Mouse (Mus musculus) c-Kit-positive CD71-positive TER-119-negative erythroid progenitor cells, embryonic 14.5 days (primary cell): ENCODE results near the gene Polm.

Experiments
- DNase-seq: peaks from one replicate; pipeline ENCODE4 v3.0.0-alpha.2; 2013; ENCODE audit warnings: low read depth

The Polm gene

DNA sequence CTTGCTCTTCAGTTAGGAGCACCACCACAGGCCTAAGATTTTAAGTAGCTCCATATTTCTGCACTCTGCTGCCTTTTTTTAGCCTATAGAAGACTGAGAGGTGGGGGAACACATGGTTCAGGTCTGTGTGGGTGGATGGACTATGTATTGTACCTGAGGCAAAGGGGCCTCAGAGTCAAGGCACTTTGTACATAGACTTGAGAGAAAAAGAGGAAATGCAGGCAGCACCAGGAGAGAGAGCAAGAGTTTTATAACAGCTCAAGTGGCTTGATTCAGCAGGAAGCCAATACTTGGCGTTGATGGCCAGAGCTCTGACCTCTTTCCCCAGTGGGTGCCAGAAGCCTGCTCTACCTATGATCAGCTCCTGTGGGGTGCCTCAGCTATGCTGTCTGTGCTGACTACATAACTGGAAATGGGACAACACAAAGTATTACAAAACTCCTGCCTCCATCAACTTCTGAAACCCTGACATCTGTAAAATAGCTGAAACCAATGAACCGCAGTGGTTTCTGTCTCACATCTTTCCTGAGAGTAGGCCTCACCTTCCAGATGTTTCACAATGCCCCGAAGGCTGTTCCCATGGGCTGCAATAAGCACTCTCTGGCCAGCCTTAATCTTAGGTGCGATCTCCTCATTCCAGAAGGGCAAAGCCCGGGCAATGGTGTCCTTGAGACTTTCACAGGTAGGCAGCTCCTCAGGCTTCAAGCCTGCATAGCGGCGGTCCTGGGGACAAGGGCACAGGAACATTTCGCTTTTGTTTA is 35.2 kb downstream of the Polm start:
- DNase-seq, result no peak

GRCm38 (mm10) chr11:5802005-5802404 is 35.8 kb downstream of the Polm start:
- DNase-seq, result no peak

- DNase-seq, result no peak
Observed at GRCm38 (mm10) chr11:5801511-5801910, 36.3 kb downstream of the Polm start.

DNA sequence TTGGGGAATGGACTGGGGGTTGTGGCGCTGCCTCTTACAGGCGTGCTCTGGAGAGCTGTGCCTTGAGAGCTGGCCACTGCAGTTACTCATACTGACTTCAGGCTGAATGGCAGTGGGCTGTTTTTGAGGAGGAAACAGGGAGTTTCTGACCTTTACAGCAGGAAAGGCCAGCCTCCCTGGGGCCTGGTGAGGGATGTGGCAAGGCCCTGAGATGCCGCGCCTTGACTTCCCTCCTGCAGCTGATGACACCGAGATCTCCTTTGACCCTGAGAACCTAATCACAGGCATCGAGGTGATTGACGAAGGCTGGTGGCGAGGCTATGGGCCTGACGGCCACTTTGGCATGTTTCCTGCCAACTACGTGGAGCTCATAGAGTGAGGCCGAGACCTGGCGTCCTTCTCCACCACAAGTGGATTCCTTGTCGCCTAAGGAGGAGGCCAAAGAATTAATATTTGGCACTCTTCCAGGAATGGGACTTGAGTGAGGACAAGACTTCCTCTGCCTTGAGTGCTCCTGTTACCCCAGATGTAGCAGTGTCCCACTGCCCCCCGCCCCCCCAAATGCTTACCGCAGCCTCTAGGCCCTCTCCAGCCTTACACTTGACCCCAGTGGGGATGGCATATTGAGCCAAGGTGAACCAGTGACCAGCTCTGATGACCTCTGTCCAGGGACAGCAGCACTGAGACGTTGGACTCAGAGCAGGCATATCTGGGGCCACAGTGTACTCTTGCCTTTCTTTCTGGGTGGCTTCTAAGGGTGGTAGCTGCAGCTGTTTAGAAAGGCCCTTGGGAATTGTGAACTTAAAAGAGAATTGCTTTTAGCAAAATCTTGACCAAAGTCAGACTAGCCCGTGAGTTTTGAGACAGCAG is 38.0 kb downstream of the Polm start:
- no peak for DNase-seq

DNA sequence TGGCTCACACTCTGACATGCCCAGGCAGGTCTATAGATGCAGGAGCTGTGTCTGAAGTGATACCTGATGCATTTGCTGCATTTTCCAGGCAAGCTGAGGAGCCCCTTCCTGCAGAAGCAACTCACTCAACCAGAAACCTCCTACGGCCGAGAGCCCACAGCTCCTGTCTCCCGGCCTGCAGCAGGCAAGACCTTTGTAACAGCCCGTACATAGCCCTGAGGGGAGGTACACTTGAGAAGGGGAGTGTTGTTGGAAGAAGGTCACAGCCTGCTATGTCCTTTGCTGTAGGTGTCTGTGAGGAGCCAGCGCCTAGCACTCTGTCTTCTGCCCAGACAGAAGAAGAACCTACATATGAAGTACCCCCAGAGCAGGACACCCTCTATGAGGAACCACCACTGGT is 39.9 kb downstream of the Polm start:
- DNase-seq, result no peak

- no peak for DNase-seq
Observed at GRCm38 (mm10) chr11:5797371-5797770, 40.4 kb downstream of the Polm start.

- no peak for DNase-seq
Observed at GRCm38 (mm10) chr11:5796939-5797338, 40.9 kb downstream of the Polm start.

- no peak for DNase-seq
Observed at GRCm38 (mm10) chr11:5795706-5796105, 42.1 kb downstream of the Polm start.

DNA sequence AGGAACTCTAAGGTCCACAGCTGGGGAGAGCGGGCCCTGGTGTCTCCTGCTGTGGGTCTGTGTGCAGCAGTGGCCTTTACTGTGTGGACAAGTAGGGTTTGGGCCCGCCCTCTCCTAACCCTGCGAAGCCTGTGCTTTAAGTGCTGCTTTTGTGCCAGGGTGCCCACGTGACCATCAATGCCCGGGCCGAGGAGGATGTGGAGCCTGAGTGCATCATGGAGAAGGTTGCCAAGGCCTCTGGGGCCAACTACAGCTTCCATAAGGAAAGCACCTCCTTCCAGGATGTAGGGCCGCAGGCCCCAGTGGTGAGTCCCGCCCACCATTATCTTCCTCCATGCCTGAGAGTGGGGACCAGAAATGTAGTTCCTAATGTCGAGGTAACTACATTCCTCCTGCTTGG is 42.5 kb downstream of the Polm start:
- no peak for DNase-seq

DNA sequence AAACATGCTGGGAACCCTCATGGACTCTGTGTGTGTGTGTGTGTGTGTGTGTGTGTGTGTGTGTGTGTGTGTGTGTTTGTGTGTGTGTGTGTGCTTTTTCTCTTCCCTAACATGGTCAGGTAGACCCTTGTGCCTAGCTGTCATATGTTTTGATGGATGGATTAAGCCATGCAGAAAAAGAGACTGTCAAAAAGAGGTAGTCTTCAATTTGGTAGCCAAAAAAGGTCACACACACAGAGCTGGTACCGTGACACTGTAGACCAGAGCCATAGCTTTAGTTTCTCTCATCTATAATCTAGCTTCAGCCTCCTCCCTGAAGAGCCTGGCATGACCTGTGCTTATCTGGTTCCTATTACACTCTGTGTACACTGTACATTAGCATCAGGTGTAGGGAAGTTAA is 47.4 kb downstream of the Polm start:
- no peak for DNase-seq

DNA sequence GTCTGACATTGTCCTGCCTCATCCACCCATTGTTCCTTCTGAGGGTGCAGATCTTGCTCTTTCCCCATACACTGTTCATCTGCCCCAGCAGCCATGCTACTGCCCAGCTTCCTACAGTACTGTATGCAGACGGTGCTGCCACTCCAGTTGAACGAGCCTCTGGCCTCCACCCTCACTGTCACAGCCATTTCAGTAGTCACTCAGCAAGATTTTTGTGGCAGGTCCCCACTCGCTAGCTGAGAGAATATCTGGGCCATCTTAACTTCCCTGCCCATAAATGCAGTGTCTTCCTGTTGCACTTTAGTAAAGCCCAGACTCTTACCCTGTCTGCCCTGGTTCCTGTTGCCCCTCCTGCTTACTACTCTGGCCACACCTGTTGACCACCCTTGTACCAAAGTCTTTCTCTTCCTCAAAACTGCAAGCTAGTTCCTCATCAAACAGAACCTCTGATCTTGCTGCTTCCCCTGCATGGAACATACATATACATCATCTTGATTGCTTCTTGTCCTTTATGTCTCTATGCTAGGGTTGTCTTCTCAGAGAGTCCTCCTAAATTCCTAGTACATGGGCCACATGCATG is 48.0 kb downstream of the Polm start:
- no peak for DNase-seq

- peak; percentile 43 for DNase-seq
Observed at GRCm38 (mm10) chr11:5789071-5789753, 48.6 kb downstream of the Polm start.

DNA sequence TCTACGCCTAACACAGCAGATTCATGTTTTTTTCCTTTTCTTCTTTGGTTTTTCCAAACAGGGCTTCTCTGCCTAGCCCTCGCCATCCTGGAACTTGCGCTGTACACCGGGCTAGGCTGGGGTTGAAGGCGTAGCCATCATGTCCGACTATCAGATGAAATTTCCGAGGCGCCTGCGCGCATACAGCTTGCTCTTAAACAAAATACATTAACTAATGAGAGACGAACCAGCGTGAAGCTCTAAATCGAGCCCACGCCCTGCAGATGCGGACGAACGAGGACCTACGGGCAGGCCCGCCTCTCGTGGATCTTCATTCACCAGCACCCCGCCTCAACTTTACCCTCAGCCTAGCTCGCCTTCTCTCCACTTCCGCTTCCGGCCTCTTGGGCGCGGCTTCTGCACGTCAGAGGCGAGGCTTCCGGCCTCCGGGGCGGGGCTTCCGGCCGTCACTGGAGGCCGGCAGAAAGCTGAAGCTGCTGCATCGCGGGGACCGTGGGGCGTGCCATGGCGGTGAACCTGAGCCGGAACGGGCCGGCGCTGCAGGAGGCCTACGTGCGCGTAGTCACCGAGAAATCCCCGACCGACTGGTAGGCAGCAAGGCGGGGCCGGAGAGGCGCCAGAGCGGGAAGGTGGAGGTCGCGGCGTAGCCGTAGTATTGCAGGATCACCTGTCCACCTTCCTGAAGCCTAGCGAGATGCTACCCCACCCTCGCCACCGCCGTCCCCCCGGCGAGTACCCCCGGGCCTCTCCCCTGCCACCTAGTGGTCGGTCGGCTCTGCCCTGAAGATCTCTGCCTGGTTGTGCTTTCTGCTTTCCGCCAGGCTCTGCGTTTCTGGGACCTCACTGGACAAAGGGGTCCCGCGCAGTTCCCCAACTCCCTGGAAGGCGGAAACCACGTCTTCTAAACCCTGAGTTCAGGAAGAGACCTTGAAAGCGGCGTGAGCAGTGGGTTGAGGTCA is 49.5 kb downstream of the Polm start, which contains the start of gene Dbnl:
Gene Dbnl, plus strand, starts transcription at position 433 of the 959 bp plus-strand sequence.
- DNase-seq, result peak; percentile 94

DNA sequence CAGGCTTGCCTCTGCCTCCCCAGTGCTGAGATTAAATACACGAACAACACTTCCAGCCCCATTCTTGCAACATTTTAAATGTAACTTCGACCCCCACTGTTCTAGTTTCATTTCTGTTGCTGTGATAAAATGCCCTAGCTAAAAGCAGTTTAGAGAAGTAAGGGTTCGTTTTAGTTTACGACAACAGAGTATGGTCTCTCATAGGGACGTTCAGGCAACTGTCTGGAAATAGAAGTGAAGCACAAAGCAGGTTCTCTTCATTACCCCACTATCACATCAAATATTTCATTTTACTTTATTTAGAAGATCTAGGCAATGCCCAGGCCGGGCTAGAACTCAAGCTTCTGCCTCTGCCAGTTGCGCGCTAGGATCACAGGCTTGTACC is 50.2 kb downstream of the Polm start:
- DNase-seq, result no peak

DNA sequence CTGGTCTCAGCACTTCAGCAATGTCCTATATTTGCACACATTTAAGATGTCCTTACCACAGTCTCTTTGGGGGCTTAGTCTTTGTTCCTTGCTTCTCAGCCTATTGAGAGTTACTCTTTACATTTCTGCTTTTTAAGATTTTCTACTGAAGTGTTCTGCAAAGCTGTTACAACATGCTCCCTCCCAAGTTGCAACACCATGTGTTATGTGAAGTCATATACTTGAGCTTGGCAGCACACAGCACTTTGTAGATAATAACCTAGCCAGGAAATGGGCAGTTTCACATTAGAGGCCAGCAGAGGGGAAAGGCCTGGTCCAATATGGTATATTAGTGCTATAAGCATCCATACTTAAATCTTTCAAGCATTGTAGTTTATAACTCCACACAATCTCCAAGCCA is 52.1 kb downstream of the Polm start:
- DNase-seq, result no peak

- DNase-seq, result peak; percentile 58
Observed at GRCm38 (mm10) chr11:5782199-5782944, 55.4 kb downstream of the Polm start.

DNA sequence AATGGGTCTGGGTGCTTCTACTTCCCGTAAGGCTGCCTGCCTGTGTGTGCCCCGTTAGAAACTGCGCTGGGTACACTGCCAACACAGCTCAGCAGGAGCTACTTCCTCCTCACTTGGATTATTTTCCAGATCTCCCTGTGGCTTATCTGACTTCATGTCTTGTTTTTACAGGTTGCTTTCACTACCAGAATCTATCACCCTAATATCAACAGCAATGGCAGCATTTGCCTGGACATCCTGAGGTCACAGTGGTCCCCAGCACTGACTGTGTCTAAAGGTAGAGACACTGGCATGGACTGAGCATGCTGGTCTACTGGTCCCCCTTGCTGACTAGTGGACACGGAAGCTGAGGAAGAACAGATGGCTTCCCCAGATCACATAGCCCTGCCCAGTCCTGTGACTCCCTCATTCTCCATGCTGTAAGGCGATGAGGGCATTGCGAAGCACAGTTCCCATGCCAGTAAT is 57.7 kb downstream of the Polm start:
- DNase-seq, result no peak

DNA sequence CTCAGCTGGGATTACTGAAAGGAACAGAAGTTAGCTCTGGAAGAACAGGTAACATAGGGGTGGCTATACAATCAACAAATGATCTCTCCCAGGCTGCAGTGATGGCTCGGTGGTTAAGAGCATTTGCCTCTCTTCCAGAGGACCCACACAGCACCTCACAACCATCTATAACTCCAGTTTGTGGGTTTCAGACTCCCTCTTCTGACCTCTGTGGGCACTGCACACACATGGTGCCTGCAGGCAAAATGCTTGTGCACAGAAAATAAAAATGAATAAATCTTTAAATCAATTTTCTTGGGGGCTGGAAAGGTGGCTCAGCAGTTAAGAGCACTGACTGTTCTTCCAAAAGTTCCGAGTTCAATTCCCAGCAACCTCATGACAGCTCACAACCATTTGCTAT is 59.3 kb downstream of the Polm start:
- DNase-seq, result no peak
